Mouse (Mus musculus) gastrocnemius, postnatal 36 days (tissue): ENCODE measurements around the gene Xlr3c. TPM values are rescaled to one million over a fixed set of nuclear protein-coding genes. Genes with fewer than 3 reads are reported as not detected.
"Not testable (repeated sequence)": the region's sequence is repeated elsewhere in the genome, so short reads cannot be mapped to it uniquely, and the experiment has no call there.

Source experiments
- DNase-seq, 2 experiments: peaks; one replicate each; pipeline ENCODE4 v3.0.0; 2022
- intact Hi-C: fragments of 180-260 bp; cut with DNase I; formaldehyde crosslinking; loops from one replicate; pipeline ENCODE4 v1.15.1; 2025
- long read RNA-seq, 2 experiments: library from polyadenylated mRNA; stranded (forward); transcript quantifications; one replicate each; pipeline ENCODE4 v2.0.0; 2021
- total RNA-seq, 2 experiments: library from RNA; stranded (reverse); gene quantifications; 2 replicates each; pipeline ENCODE4 v1.2.3; 2021

Xlr3c gene
- total RNA-seq = not detected
- long read RNA-seq, experiment 1 = 0 reads
- long read RNA-seq, experiment 2 = 0 reads

- DNase-seq, intact Hi-C loops: not testable (repeated sequence)
Observed at GRCm38 (mm10) chrX:73265270-73265669, at the start of gene Xlr3c. Gene Xlr3c, minus strand, starts transcription at chrX:73265390.

DNA sequence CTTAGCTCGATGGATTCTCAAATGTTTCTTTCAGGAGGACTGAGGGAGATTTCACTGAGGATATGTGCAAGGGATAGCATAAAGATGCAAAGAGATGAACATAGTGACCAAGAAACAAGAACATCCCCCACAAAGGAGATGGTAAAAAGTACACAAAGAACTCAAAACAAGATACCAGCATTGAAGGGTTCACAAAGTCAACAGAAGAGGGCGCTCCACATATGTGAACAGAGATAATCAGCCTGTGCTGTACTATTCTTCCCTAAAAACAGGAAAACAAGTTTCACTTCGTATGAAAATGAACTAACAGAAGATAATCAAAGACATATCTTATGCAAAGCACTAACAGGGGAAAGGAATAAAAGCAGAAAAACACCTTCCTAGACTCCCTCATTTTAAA is 47.3 kb upstream of the Xlr3c start:
- no peak for DNase-seq
- intact Hi-C loops = loop anchor here (5.0 kb wide), 1 partner anchor 115 kb away; no protein-coding TSS in a partner anchor

DNA sequence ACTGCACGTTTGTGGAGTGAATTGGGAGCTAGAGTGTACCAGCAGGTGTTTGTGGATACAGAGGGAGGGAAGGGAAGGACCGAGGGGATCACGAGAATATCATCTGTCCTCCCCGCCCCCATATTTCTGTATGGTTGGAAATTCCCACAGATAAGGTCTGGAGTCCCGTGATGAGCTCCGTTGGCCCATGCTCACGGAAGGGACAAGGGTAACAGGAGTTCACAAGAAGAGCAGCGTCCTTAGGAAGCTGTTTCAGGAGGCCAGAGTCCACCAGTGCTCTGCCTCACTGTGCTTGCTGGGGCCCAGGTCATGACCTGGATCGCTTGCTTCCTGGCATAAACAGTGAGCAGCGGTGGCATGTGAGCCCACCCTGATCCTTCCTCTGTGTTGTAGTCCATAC is 30.6 kb upstream of the Xlr3c start:
- intact Hi-C loops, DNase-seq: not testable (repeated sequence)

DNA sequence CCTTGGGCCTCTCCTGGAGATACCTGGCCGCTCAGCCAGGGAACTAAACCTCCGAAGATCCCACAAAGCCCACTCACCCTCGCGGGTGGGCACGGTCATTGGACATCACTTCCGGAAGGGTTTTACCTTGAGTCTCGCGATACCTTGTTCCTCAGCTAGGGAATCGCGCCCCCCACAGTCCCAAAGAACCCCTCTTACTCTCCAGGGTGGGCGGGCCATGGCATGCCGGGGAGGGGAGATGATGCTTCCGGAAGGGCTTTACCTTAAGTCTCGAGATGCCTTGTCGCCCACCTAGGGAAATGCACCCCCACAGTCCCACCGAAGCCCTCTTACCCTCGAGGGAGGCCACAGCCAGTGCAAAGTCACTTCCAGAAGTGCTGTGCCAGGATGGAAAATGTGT is 27.7 kb upstream of the Xlr3c start, which contains the start of the genes Xlr5a and Xlr5c:
Xlr5a (minus strand) TSS at position 101 of the 400 bp plus-strand sequence.
Xlr5c (minus strand) TSS at position 101 of the 400 bp plus-strand sequence.
- intact Hi-C loops, DNase-seq: not testable (repeated sequence)

- intact Hi-C loops, DNase-seq: not testable (repeated sequence)
Observed at GRCm38 (mm10) chrX:73262428-73262827, 2.8 kb downstream of the Xlr3c start.

GRCm38 (mm10) chrX:73242821-73243325 is 22.3 kb downstream of the Xlr3c start, which contains the start of gene Xlr4c:
Gene Xlr4c, minus strand, starts transcription at chrX:73243130.
- DNase-seq, intact Hi-C loops: not testable (repeated sequence)

DNA sequence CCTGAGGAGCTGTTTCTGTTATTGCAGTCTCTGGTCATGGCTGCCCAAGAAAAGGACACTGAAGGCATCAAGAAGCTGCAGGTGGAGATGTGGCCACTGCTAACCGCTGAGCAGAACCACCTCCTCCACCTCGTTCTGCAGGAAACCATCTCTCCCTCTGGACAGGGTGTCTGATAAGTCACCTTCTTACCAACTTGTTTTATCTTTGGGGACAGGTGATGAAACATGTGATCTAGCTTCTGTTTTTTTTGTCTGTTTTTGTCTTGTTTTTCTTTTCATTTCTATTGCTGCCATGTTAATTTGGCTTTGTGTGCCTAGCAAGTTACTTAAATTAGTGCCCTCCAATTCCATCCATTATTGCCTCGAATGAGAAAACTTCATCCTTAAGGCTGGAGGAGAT is 35.9 kb downstream of the Xlr3c start:
- intact Hi-C loops = no loop called here
- DNase-seq = no peak

- DNase-seq = peak; percentile 4 to 37
- intact Hi-C loops = no loop called here
Observed at GRCm38 (mm10) chrX:73228606-73229214, 36.5 kb downstream of the Xlr3c start.

- DNase-seq = peak; percentile 64 to 65
- intact Hi-C loops = no loop called here
Observed at GRCm38 (mm10) chrX:73227914-73228605, 37.1 kb downstream of the Xlr3c start, which contains the start of gene F8a. Gene F8a, plus strand, starts transcription at chrX:73228291.

DNA sequence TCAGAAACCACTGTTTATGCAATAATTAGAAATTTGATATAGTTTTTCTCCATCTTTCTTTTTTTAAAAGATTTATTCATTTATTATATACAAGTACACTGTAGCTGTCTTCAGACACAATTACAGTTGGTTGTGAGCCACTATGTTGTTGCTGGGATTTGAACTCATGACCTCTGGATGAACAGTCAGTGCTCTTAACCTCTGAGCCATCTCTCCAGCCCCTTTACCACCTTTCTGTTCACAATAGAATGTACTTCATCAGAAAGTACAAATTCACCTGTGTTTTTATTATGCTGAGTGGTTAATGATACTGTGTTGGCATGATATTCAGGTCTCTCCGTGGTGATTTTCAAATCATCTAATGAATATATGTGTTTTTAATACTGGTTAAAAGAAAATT is 39.8 kb downstream of the Xlr3c start:
- DNase-seq = no peak
- intact Hi-C loops = no loop called here

- intact Hi-C loops, DNase-seq: not testable (repeated sequence)
Observed at GRCm38 (mm10) chrX:73213819-73214564, 51.2 kb downstream of the Xlr3c start, which contains the start of gene Xlr4b. Gene Xlr4b, plus strand, starts transcription at chrX:73214333.

Other genes with a start within 250 kb of the Xlr3c start
- under 1 TPM in 1 of 2 experiments, not detected in 1; 0.10 TPM for gene Pnma5, start 228.3 kb downstream of the Xlr3c start, total RNA-seq
- gene Pnma3, start 200.6 kb downstream of the Xlr3c start, total RNA-seq = not detected
- gene Xlr4a, start 182.9 kb downstream of the Xlr3c start, total RNA-seq = not detected
- gene Xlr3a, start 168.3 kb downstream of the Xlr3c start, total RNA-seq = under 1 TPM in 1 of 2 experiments, not detected in 1; 0.76 TPM
- not detected for gene Gm14685, start 148.3 kb downstream of the Xlr3c start, total RNA-seq
- gene Xlr5b, start 116.6 kb downstream of the Xlr3c start, total RNA-seq = not detected
- gene DXBay18, start 115.9 kb downstream of the Xlr3c start, total RNA-seq = not detected
- gene Spin2d, start 88.4 kb downstream of the Xlr3c start, total RNA-seq = not detected
- gene Xlr3b, start 73.2 kb downstream of the Xlr3c start, total RNA-seq = 1 to 10 TPM in 1 of 2 experiments, under 1 TPM in 1; 0.33 to 4.2 TPM
- gene Xlr4b, start 51.1 kb downstream of the Xlr3c start, total RNA-seq = under 1 TPM in 1 of 2 experiments, not detected in 1; 0.26 TPM
- gene F8a, start 37.1 kb downstream of the Xlr3c start, total RNA-seq = 1 to 10 TPM; 4.9 to 6.6 TPM
- under 1 TPM in 1 of 2 experiments, not detected in 1; 0.17 TPM for gene Xlr4c, start 22.3 kb downstream of the Xlr3c start, total RNA-seq
- not detected for gene Xlr5a, start 27.6 kb upstream of the Xlr3c start, total RNA-seq
- not detected for gene Xlr5c, start 27.6 kb upstream of the Xlr3c start, total RNA-seq
- gene Gm45015, start 71.5 kb upstream of the Xlr3c start, total RNA-seq = not detected
- gene Zfp275, start 77.2 kb upstream of the Xlr3c start, total RNA-seq = 1 to 10 TPM; 4.4 to 5.6 TPM
- gene Gm18336, start 133.3 kb upstream of the Xlr3c start, total RNA-seq = not detected
- gene Zfp92, start 145.7 kb upstream of the Xlr3c start, total RNA-seq = under 1 TPM in 1 of 2 experiments, not detected in 1; 0.15 TPM
- gene Trex2, start 170.0 kb upstream of the Xlr3c start, total RNA-seq = not detected
- 10 to 100 TPM; 11.0 to 13.7 TPM for gene Haus7, start 193.7 kb upstream of the Xlr3c start, total RNA-seq
- 100 to 1,000 TPM in 1 of 2 experiments, 10 to 100 TPM in 1; 70.0 to 118 TPM for gene Bgn, start 218.2 kb upstream of the Xlr3c start, total RNA-seq
- 10 to 100 TPM; 13.2 to 14.3 TPM for gene Atp2b3, start 237.7 kb upstream of the Xlr3c start, total RNA-seq